Mouse (Mus musculus): ENCODE measurements around the gene Lamb3. TPM values are rescaled to one million over a fixed set of nuclear protein-coding genes. Genes with fewer than 3 reads are reported as not detected.
A peak's percentile ranks its signal among the peaks of the same experiment; 100 is the strongest.

Lamb3 gene
- polyA plus RNA-seq, 1 experiment from 2014 or later: 0.85 TPM

- ATAC-seq: no peak
- Histone ChIP-seq H3K27me3 (replicated peaks; ENCODE audit: control insufficient read depth, insufficient read depth, low read length) (no peaks in the 10 kb centered on the region), H3K36me3 (ENCODE audit: control insufficient read depth, insufficient read depth, low read length) (no peaks in the 10 kb centered on the region), H3K4me3 (ENCODE audit: low read depth, low read length) (no peak overlapping the region), H3K9ac (ENCODE audit: low read length) (no peak overlapping the region), H3K4me1 (ENCODE audit: control insufficient read depth, insufficient read depth, low read length) (no peaks in the 10 kb centered on the region), H3K27ac (ENCODE audit: low read depth, low read length) (no peak overlapping the region), H3K9me3 (replicated peaks; ENCODE audit: control insufficient read depth, low read length) (no peaks in the 10 kb centered on the region), H3K4me2 (ENCODE audit: low read length) (no peak overlapping the region)
- WGBS: 79% methylated on average over 7 of the region's 7 CpGs
- DNase-seq (ENCODE audit: low spot score): no peak
Measured at GRCm38 (mm10) chr1:193261897-193262548, 54.5 kb downstream of the Lamb3 start.

DNA sequence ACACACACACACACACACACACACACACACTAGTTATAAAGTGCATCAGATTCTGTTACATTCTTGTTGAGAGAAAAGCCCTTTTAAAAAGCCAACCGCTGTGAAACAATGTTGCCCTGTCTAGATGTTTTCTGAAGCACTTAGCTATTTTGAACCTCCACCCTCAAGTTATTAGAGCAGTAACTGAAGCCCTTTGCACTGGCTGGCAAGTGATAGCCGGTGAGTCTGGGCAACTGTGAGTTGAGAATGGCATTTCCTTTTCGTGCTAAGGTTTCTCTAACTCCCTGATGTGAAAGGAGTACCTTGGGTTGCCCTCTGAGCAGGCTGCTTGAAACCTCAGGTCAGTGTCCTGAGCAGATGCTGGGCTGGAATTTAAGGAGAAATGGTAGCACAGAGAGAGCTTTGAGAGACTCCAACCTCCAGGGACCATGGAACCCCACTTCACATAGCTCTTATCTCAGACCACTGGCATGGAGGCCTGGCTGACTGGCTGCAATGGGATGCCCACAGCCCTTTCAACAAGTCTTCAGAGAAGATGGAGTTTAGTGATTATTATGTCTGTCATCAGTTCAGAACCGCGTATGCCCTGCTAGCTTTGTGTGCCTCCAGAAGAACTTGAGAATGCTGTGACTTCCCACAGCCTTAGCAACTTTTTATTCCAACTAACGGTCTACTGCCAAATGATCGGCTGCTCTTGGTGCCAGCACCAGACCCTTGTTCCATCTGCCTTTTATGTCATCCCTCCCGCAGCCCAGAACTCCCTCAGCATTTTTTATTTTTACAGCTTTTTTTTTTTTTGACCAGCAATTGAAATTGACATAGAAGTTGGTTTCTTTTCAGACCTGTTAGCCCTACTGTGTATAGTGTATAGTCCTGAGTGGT lies 55.8 kb downstream of the Lamb3 start:
- Histone ChIP-seq H3K36me3 (ENCODE audit: control insufficient read depth, insufficient read depth, low read length) (no peaks in the 10 kb centered on the region), H3K9me3 (replicated peaks; ENCODE audit: control insufficient read depth, low read length) (no peaks in the 10 kb centered on the region), H3K9ac (ENCODE audit: low read length) (no peak overlapping the region), H3K4me3 (ENCODE audit: low read depth, low read length) (no peak overlapping the region), H3K4me2 (ENCODE audit: low read length) (no peak overlapping the region), H3K27me3 (replicated peaks; ENCODE audit: control insufficient read depth, insufficient read depth, low read length) (no peaks in the 10 kb centered on the region), H3K4me1 (ENCODE audit: control insufficient read depth, insufficient read depth, low read length) (no peaks in the 10 kb centered on the region), H3K27ac (ENCODE audit: low read depth, low read length) (no peak overlapping the region)
- no peak for ATAC-seq
- 79% methylated on average over 8 of the region's 8 CpGs for WGBS
- no peak for DNase-seq (ENCODE audit: low spot score)

DNA sequence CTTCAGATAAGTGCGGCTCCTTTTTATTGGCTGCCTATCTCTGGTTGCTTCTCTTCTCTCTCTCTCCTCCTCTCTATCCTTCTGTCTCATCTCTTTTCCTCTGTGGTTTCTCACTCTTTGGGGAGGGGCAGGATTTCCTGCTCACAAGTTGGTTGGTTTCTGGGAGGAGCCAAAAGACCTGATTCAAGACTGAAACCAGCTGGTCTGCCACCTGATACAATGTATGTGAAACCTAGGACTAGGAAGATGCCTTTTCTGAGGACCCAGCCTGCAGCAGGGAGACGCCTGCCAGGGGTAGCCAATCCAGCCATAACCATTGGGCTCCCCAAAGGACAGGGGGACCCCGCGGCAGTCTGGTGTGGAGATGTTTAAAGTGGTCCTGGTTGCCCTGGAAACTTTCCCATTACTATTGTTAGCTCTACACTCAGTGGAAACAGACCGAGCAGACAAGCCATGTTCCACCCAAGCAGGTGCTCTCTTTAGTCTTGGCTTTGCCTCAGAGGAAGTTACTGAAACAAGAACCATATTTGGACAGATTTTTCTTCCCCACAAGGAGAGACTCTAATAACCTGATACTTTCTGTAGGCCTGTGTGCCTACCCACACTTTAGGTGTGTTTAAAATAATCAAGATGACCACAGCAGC lies 56.6 kb downstream of the Lamb3 start, which contains the start of gene Hsd11b1:
Hsd11b1 (minus strand) TSS at position 121 of the 644 bp plus-strand sequence.
- ATAC-seq (no peak), DNase-seq (ENCODE audit: low spot score) (no peak)
- Histone ChIP-seq H3K27ac (ENCODE audit: low read depth, low read length) (no peak within 1 kb of the TSS), H3K4me1 (ENCODE audit: control insufficient read depth, insufficient read depth, low read length) (no peaks in the 10 kb centered on the region), H3K9ac (ENCODE audit: low read length) (no peak within 1 kb of the TSS), H3K9me3 (replicated peaks; ENCODE audit: control insufficient read depth, low read length) (no peaks in the 10 kb centered on the region), H3K4me2 (ENCODE audit: low read length) (no peak within 1 kb of the TSS), H3K4me3 (ENCODE audit: low read depth, low read length) (no peak within 1 kb of the TSS), H3K36me3 (ENCODE audit: control insufficient read depth, insufficient read depth, low read length) (no peaks in the 10 kb centered on the region), H3K27me3 (replicated peaks; ENCODE audit: control insufficient read depth, insufficient read depth, low read length) (no peaks in the 10 kb centered on the region)
- WGBS: 71% methylated on average over 5 of the region's 5 CpGs

DNA sequence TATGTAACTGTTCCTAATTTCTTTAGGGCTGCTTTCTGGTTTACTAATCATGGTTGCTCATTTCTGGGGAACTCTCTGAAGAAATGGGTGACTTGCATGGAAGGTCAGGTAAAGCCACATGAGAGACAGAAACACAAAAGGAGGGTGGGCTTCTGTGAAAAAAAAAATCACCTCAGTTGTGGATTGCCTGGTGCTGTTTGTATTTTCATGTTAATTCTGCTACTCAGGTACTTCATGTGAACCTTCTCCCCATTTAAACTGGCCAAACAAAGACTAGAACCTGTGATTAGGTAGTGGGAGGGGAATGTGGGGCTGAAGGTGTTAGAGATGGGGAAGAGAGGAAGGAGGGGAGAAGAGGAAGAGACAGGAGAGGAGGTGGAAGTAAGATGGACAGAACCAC lies 58.2 kb downstream of the Lamb3 start:
- Histone ChIP-seq H3K4me3 (ENCODE audit: low read depth, low read length) (no peak overlapping the region), H3K4me2 (ENCODE audit: low read length) (no peak overlapping the region), H3K27ac (ENCODE audit: low read depth, low read length) (no peak overlapping the region), H3K9me3 (replicated peaks; ENCODE audit: control insufficient read depth, low read length) (no peaks in the 10 kb centered on the region), H3K27me3 (replicated peaks; ENCODE audit: control insufficient read depth, insufficient read depth, low read length) (no peaks in the 10 kb centered on the region), H3K9ac (ENCODE audit: low read length) (no peak overlapping the region), H3K4me1 (ENCODE audit: control insufficient read depth, insufficient read depth, low read length) (no peaks in the 10 kb centered on the region), H3K36me3 (ENCODE audit: control insufficient read depth, insufficient read depth, low read length) (no peaks in the 10 kb centered on the region)
- DNase-seq (ENCODE audit: low spot score): no peak
- ATAC-seq: no peak

GRCm38 (mm10) chr1:193270965-193271763 lies 63.7 kb downstream of the Lamb3 start:
- H3K9ac ChIP-seq (ENCODE audit: low read length): no peak overlapping the region
- H3K36me3 ChIP-seq (ENCODE audit: control insufficient read depth, insufficient read depth, low read length): no peaks in the 10 kb centered on the region
- no peaks in the 10 kb centered on the region for H3K9me3 ChIP-seq (replicated peaks; ENCODE audit: control insufficient read depth, low read length)
- H3K4me3 ChIP-seq (ENCODE audit: low read depth, low read length): no peak overlapping the region
- DNase-seq (ENCODE audit: low spot score) (no peak), ATAC-seq (no peak)
- no peaks in the 10 kb centered on the region for H3K4me1 ChIP-seq (ENCODE audit: control insufficient read depth, insufficient read depth, low read length)
- no peak overlapping the region for H3K27ac ChIP-seq (ENCODE audit: low read depth, low read length)
- H3K4me2 ChIP-seq (ENCODE audit: low read length): no peak overlapping the region
- WGBS: 77% methylated on average over 6 of the region's 6 CpGs
- H3K27me3 ChIP-seq (replicated peaks; ENCODE audit: control insufficient read depth, insufficient read depth, low read length): no peaks in the 10 kb centered on the region

DNA sequence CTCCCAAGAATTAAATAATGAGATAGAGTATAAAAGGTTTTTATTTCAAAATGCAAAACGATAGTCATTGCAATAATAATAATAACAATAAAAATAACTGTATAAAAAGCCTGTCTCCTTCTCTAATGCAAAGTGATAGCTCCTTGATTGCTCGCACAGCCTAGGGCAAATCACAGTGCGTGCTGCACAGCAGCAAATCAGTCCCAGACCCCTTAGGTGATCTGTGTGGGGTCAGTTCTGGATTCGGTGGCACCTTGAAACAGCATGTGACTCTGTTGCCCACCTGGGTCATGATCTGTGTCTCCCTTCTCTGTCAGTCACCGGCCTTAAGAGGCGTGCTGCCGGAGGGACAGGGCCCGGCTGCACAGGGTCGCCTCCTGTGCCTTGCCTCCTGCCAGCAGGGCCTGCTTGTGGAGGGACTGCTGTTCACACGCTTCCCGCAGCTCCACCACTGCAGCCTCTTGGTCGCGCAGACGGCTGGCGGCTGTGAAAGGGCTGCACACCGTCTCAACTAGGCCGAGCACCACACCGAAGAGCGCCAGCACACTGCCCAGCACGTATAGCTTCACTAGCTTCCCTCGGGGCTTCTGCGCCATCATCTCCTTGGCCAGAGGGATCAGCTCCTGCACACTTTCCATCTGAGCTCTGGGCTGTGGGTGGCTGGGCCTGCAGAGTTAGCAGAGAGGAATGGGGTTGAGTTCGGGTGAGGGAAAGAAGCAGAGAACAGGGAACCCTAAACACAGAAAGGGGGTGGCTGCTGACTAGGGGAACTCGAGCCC lies 64.8 kb downstream of the Lamb3 start:
- H3K36me3 ChIP-seq (ENCODE audit: control insufficient read depth, insufficient read depth, low read length): no peaks in the 10 kb centered on the region
- DNase-seq (ENCODE audit: low spot score) (peak; percentile 31), ATAC-seq (peak; percentile 74)
- H3K27ac ChIP-seq (ENCODE audit: low read depth, low read length): peak overlapping the region; percentile 36; the same call in 1 of the 2 replicates
- WGBS: 12% methylated on average over 24 of the region's 24 CpGs
- H3K4me2 ChIP-seq (ENCODE audit: low read length): peak overlapping the region; percentile 51
- no peaks in the 10 kb centered on the region for H3K9me3 ChIP-seq (replicated peaks; ENCODE audit: control insufficient read depth, low read length)
- peak overlapping the region; percentile 16 for H3K4me3 ChIP-seq (ENCODE audit: low read depth, low read length)
- no peaks in the 10 kb centered on the region for H3K4me1 ChIP-seq (ENCODE audit: control insufficient read depth, insufficient read depth, low read length)
- no peaks in the 10 kb centered on the region for H3K27me3 ChIP-seq (replicated peaks; ENCODE audit: control insufficient read depth, insufficient read depth, low read length)
- H3K9ac ChIP-seq (ENCODE audit: low read length): peak overlapping the region; percentile 55

- Histone ChIP-seq H3K27ac (ENCODE audit: low read depth, low read length) (peak within 1 kb of the TSS; percentile 36; the same call in 1 of the 2 replicates), H3K4me2 (ENCODE audit: low read length) (peak within 1 kb of the TSS; percentile 51), H3K36me3 (ENCODE audit: control insufficient read depth, insufficient read depth, low read length) (no peaks in the 10 kb centered on the region), H3K4me3 (ENCODE audit: low read depth, low read length) (peak within 1 kb of the TSS; percentile 16), H3K9me3 (replicated peaks; ENCODE audit: control insufficient read depth, low read length) (no peaks in the 10 kb centered on the region), H3K27me3 (replicated peaks; ENCODE audit: control insufficient read depth, insufficient read depth, low read length) (no peaks in the 10 kb centered on the region), H3K4me1 (ENCODE audit: control insufficient read depth, insufficient read depth, low read length) (no peaks in the 10 kb centered on the region), H3K9ac (ENCODE audit: low read length) (peak within 1 kb of the TSS; percentile 55)
- ATAC-seq (peak; percentile 78), DNase-seq (ENCODE audit: low spot score) (peak; percentile 67)
- WGBS: 2% methylated on average over 21 of the region's 23 CpGs
Measured at GRCm38 (mm10) chr1:193272916-193273601, 65.6 kb downstream of the Lamb3 start, which contains the start of gene G0s2. TSS of gene G0s2 (minus strand) at chr1:193273217.

All from forebrain, embryonic 14.5 days (tissue).